Mouse (Mus musculus): ENCODE measurements around the gene Klf7.
"Not testable (repeated sequence)": the region's sequence is repeated elsewhere in the genome, so short reads cannot be mapped to it uniquely, and the experiment has no call there.

Gene Klf7

GRCm38 (mm10) chr1:64121559-64122465 is at the start of gene Klf7:
TSS of gene Klf7 (minus strand) at chr1:64122282.
- peak; percentile 97 to 99 for DNase-seq

GRCm38 (mm10) chr1:64164526-64165062 is 42.5 kb upstream of the Klf7 start:
- DNase-seq = no peak

GRCm38 (mm10) chr1:64158766-64159165 is 36.7 kb upstream of the Klf7 start:
- no peak for DNase-seq

DNA sequence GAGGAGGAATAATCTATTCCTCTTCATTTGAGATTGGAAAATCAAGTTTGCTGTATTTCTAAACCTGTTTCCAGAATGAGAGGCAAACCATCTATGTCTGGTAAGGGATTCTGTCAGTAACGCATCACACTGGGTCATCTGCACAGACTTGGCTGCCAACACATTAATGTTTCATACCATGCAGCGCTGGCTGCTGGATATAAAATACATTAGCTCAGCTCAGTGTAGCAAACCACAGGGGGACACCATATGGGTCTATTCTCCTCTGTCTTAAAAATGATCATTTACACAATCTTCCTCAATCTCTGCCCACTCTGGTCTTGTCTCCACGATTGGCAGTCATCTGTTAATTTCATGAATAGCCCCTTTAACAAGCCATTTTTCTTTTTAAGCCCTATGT is 27.1 kb upstream of the Klf7 start:
- DNase-seq = no peak

- no peak for DNase-seq
These were observed 20.8 kb upstream of the Klf7 start for GRCm38 (mm10) chr1:64142691-64143445.

- no peak for DNase-seq
These were observed 12.4 kb upstream of the Klf7 start for GRCm38 (mm10) chr1:64134439-64134838.

GRCm38 (mm10) chr1:64126822-64127221 is 4.7 kb upstream of the Klf7 start:
- DNase-seq = no peak

DNA sequence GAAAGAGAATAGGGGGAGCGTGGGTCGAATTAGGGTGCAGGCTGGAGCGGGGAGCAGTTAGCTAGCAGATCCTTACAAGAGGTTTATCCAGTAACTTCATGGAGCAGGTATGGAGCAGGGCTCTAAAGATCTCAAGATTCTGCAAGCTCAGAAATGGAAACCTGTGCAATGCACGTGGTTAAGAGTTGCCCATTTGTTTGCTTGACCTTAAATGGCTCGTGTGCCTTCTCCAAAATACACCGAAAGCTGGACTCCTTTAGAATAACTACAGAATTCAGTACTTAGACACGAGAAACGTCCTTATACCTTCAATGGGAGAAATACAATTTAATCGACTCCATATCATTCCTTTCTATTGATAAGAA is 366 bp upstream of the Klf7 start:
- DNase-seq = no peak

- DNase-seq = peak; percentile 19 to 25
These were observed 1.1 kb downstream of the Klf7 start for GRCm38 (mm10) chr1:64120811-64121515.

DNA sequence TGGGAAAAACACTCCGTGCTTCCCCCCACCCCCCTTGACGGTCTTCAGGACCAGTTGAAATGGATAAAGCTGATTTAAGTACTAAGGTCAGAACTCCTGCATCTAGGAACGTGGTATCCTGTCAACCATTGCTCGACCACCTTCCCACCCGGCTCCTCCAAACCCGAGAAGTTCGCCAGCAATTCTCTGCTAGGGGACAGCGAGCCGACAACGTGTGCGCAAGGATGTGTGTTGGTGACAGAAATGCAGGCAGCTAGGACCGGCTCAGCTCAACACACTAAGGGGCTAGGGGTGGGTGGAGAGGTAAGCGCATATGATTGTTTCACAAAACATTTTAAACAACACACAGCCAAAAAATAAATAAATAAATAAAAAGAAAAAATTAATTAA is 1.7 kb downstream of the Klf7 start:
- no peak for DNase-seq

- peak; percentile 20 to 22 for DNase-seq
These were observed 2.2 kb downstream of the Klf7 start for GRCm38 (mm10) chr1:64119851-64120250.

DNA sequence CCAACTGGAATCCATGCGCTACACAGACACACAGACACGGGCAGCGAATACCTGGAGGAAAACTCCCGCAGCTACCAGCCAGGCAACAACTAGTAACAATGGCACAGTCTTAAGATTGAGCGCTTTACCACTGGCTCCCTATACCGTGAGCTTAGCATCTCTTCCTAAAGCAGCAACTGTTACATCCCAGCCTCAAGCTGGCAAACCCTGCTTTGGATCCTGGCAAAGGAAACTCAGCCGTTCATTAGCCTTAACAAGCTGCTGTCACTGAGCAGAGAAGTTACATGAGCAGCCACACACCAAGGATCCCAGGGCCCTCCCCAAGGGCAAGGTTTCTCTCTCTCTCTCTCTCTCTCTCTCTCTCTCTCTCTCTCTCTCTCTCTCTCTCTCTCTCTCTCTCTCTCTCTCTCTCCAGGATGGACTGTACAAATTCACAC is 2.7 kb downstream of the Klf7 start:
- peak in 1 of 2 experiments; percentile 19 for DNase-seq

DNA sequence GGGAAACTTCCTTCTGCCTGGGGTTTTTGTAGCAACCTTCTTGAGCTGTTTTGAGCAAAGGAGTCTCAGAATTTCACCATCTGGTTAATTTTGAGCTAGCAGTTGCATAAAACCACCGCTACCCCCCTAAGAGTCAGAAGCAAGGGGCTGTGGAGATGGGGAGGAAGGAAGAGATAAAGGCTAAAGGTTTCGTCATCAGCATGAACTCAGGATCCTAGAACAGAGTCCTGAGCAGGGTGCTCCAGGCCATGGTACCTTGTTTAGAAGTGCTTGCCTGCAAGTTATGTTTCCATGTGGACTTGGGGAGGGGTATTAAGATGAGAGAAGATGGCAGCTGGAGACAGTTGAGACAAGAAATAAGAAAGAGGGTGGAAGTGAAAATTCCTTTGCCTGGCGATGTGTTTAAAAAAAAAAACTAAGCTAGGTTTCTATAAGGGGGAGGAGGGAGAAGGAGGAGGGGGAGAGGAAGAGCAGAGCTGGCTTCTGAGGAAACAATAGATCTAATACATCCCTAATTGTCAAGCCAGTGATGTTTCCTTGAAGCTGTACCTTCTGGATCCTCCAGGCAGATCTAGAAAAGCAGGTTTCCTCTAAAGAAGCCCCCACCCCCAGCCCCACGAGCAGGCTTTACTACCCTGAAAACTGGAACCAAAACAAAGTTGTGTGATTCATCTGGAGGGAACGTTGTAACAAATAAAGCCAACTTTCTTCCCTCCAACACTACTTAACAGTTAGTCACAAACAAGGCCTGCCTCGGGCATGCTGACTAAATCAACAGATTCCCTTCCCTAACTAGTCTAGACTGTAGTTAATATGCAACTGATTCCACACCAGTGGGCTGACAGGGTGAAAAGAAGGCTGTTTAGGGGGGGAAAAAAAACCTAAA is 3.6 kb downstream of the Klf7 start:
- DNase-seq = peak; percentile 28 to 37

DNA sequence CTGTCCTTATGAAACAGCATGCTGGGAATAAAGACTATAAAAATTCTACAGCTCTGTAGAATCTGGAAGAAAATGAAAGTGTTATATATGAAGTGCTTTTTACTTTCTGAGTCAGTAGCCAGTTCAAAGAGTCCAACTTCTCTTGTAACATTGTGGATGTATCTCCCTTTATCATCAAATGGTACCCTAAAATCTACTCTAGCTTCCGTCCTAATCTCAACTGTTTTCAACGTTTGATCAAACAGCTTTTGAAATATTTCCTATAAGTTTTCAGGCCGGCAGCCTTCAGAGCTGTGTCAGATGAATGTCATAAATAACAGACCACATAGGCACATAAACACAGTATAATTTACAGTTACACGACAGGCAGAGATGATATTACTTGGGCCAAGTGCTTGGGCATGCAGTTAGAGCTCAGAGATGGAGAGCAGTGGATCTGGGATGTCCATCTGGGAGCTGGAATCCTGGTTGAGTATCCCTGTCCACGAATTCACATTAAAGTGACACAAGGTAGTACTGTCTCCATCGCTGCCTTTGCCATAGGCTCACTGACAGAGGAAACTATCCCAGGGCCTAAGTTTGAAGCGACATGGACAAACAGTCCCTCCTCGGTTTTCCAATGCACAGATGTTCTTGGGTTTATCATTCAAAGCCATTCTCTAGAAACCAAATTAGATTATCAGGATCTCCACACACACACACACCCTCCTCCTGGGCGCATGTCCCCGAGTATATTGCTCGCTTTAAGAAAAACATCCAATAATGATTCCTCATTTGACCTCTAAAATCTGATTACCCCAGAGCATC is 4.4 kb downstream of the Klf7 start:
- DNase-seq = no peak

DNA sequence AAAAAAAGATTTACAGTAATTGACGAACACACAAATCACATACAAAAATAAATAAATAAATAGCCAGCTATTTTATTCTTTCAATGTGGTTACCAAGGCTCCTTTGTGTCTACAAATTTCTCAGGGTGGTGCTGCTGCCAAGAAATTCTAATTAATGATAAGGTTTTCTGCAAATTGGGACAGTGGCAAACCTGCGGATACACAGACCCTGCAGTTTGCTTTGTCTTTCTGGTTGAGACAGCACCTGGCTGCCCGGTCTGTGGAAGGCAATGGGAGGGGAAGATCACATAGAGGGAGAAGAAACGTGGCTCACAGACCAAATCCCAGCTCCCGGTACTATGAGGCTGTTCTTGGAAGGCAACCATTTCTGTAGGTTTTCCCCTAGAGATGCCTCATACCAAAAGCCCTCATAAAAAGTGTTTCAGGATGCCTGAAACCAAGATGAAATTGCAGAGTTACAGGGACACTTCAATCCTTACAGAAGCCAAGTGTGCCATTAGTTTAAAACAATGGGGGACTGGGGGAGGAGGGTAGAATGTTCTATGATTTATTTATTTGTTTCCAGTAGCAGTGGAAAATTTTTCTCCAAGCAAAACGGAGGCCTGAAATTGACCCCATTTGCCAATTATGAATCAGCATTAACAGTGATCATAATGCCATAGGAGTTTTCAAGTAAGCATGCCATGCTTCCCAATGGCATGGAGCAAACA is 5.2 kb downstream of the Klf7 start:
- DNase-seq = no peak

- no peak for DNase-seq
These were observed 7.5 kb downstream of the Klf7 start for GRCm38 (mm10) chr1:64114579-64114978.

- not testable (repeated sequence) for DNase-seq
These were observed 13.4 kb downstream of the Klf7 start for GRCm38 (mm10) chr1:64108653-64109052.

DNA sequence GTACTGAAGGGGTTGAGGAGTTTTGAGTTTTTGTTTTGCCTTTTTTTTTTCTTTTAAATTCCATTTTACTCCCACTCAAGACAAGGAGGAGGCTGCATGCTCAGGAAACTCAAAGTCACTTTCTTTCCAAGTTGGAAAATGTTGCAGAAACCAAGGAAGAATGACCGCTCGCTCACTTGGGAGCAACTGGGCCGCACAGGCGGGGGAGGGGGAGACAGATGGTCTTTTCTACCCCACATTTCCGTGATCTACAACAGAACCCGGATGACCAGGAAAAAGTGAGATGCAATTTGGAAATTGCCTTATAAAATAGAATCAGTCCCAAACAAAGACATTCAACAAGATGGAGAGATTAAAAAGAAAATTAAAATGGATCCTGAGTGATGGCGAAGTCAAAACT is 14.6 kb downstream of the Klf7 start:
- no peak for DNase-seq

- DNase-seq = no peak
These were observed 16.0 kb downstream of the Klf7 start for GRCm38 (mm10) chr1:64106127-64106526.

- DNase-seq = no peak
These were observed 16.9 kb downstream of the Klf7 start for GRCm38 (mm10) chr1:64105181-64105646.
